Mouse (Mus musculus) heart, embryonic 11.5 days (tissue): Measurements from ENCODE around the gene Gm20388. TPM values are rescaled to one million over a fixed set of nuclear protein-coding genes. Genes with fewer than 3 reads are reported as not detected.
A peak's percentile ranks its signal among the peaks of the same experiment; 100 is the strongest.

Source experiments
- ATAC-seq: fragments of 200-750 bp; cut with Nextera tagmentation; replicated peaks from 2 replicates; pipeline ENCODE4 v1.8.0; 2017; ENCODE audit warnings: moderate library complexity; ENCODE audit not compliant: insufficient number of reproducible peaks, low FRiP score, low TSS enrichment
- H3K27ac ChIP-seq: fragments of 300-500 bp; sonication (generic); 2 replicates; pipeline ENCODE4 v1.5.1; 2014; ENCODE audit warnings: mild to moderate bottlenecking, low read depth, low read length
- H3K27me3 ChIP-seq: fragments of 300-500 bp; sonication (generic); 2 replicates; pipeline ENCODE4 v1.6.1; 2014; ENCODE audit warnings: mild to moderate bottlenecking, low read length, mixed read lengths; ENCODE audit not compliant: control insufficient read depth, insufficient read depth
- H3K36me3 ChIP-seq: fragments of 300-500 bp; sonication (generic); 2 replicates; pipeline ENCODE4 v1.6.1; 2014; ENCODE audit warnings: mild to moderate bottlenecking, low read length, moderate library complexity, mixed read lengths; ENCODE audit not compliant: control insufficient read depth, insufficient read depth
- H3K4me1 ChIP-seq: fragments of 300-500 bp; sonication (generic); 2 replicates; pipeline ENCODE4 v1.6.1; 2014; ENCODE audit warnings: low read length; ENCODE audit not compliant: control insufficient read depth, insufficient read depth
- H3K4me2 ChIP-seq: fragments of 300-500 bp; sonication (generic); 2 replicates; pipeline ENCODE4 v1.6.1; 2014; ENCODE audit warnings: mild to moderate bottlenecking, moderate library complexity
- H3K4me3 ChIP-seq: fragments of 300-500 bp; sonication (generic); 2 replicates; pipeline ENCODE4 v1.5.1; 2014; ENCODE audit warnings: low read depth, low read length
- H3K9ac ChIP-seq: fragments of 300-500 bp; sonication (generic); 2 replicates; pipeline ENCODE4 v1.6.1; 2014; ENCODE audit warnings: mild to moderate bottlenecking, low read depth, low read length, moderate library complexity
- H3K9me3 ChIP-seq: fragments of 300-500 bp; sonication (generic); replicated peaks from 2 replicates; pipeline ENCODE4 v1.6.1; 2016; ENCODE audit warnings: low read length; ENCODE audit not compliant: control insufficient read depth
- WGBS: fragments of 180-500 bp; shearing (Covaris S2); extraction: QIAGEN DNeasy Blood & Tissue Kit; methylation state at CpG from one replicate; pipeline ENCODE4 v1.1.7; 2014; ENCODE audit not compliant: insufficient replicate concordance; 5-methylcytosine and 5-hydroxymethylcytosine counted together
- polyA plus RNA-seq: library from polyadenylated mRNA; unstranded; fragments of >200 nt; fragmentation: Nextera tagmentation; extraction: Ambion mirVana; gene quantifications from 2 replicates; pipeline ENCODE4 v1.2.1, GENCODE M21; 2014

Gene Gm20388
- polyA plus RNA-seq, 1 experiment from 2014 or later = 6.4 TPM

DNA sequence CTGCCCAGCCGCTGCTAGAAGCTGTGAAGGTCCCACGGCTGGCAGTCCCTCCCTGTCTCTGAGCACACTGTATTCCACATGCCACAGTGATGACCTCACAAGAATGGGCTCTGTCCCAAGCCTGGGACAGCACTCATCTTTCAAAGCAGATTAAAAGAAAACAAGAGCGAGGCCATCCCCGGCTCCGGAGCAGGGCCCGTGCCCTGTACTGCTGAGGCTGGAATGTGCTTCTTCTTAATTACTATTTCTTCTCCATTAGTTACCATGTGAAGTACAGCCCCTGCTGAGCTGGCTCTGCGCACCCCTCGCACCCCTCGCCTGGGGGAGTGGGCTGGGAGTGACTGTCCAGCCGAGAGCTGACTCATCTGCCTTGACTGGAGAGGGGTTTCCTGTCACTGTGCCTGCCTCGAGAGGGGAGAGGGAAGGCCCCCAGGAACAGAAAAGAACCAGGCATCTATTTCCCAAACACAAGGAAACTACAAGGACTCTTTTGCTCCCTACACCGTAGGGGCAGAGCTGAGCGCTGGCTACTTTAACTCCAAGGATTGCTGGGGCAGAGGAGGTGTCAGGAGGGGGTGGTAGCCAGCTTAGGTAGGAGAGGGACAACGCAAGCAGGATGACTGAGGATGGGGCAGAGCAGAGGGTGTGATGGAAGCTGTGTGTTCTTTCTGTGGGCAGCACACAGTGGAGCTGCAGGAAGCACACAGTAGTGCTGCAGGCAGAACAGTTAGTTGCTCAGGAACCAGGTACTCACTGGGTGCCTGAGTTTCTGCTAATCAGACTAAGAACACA is 1331.3 kb downstream of the Gm20388 start:
- peaks cover 32% of the 10 kb centered on the region for H3K4me1 ChIP-seq
- H3K4me2 ChIP-seq = peak overlapping the region; percentile 48
- no peaks in the 10 kb centered on the region for H3K36me3 ChIP-seq
- H3K27me3 ChIP-seq = no peaks in the 10 kb centered on the region
- WGBS = 13% methylated on average over 14 of the region's 14 CpGs
- H3K27ac ChIP-seq = peak overlapping the region; percentile 30
- H3K9ac ChIP-seq = 0 out of 2 replicates have a peak overlapping the region, but pooled peaks have one; percentile 44
- ATAC-seq = peak; percentile 60
- no peaks in the 10 kb centered on the region for H3K9me3 ChIP-seq
- no peak overlapping the region for H3K4me3 ChIP-seq

- H3K36me3 ChIP-seq = no peaks in the 10 kb centered on the region
- H3K27ac ChIP-seq = 0 out of 2 replicates have a peak overlapping the region, but pooled peaks have one; percentile 30
- no peak overlapping the region for H3K4me2 ChIP-seq
- no peak overlapping the region for H3K9ac ChIP-seq
- WGBS = 31% methylated on average over 13 of the region's 13 CpGs
- H3K4me3 ChIP-seq = no peak overlapping the region
- H3K27me3 ChIP-seq = no peaks in the 10 kb centered on the region
- peaks cover 32% of the 10 kb centered on the region for H3K4me1 ChIP-seq
- ATAC-seq = no peak
- no peaks in the 10 kb centered on the region for H3K9me3 ChIP-seq
Observed at GRCm38 (mm10) chr8:121242671-121243070, 1332.0 kb downstream of the Gm20388 start.

GRCm38 (mm10) chr8:121248823-121249222 is 1338.2 kb downstream of the Gm20388 start:
- no peak overlapping the region for H3K9ac ChIP-seq
- peaks cover 3% of the 10 kb centered on the region for H3K4me1 ChIP-seq
- ATAC-seq = 0 out of 2 replicates have a peak, but pooled peaks have one; percentile 37

DNA sequence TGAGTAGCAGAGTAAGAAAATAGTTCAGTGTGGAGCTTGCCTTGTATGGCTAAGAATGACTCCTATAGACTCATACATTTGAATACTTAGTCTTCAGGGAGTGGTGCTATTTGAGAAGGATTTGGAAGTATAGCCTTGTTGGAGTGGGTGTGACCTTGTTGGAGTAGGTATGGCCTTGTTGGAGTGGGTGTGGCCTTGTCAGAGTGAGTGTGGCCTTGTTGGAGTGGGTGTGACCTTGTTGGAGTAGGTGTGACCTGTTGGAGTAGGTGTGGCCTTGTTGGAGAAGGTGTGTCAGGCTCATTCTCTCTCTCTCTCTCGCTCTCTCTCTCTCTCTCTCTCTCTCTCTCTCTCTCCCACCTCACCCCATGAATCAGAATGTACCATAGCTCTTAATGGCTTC is 1338.8 kb downstream of the Gm20388 start:
- Histone ChIP-seq H3K4me1 (peaks cover 3% of the 10 kb centered on the region), H3K36me3 (no peaks in the 10 kb centered on the region), H3K9ac (no peak overlapping the region), H3K4me3 (no peak overlapping the region), H3K27ac (no peak overlapping the region), H3K27me3 (peaks cover 23% of the 10 kb centered on the region), H3K4me2 (no peak overlapping the region), H3K9me3 (no peaks in the 10 kb centered on the region)
- no peak for ATAC-seq
- 100% methylated on average over 1 of the region's 1 CpGs for WGBS

More at GRCm38 (mm10) chr8:121248823-121249222, 1338.2 kb downstream of the Gm20388 start:
- no peak overlapping the region for H3K4me2 ChIP-seq
- H3K36me3 ChIP-seq = no peaks in the 10 kb centered on the region
- peaks cover 21% of the 10 kb centered on the region; the same call in 1 of the 2 replicates for H3K27me3 ChIP-seq
- no peaks in the 10 kb centered on the region for H3K9me3 ChIP-seq
- H3K4me3 ChIP-seq = no peak overlapping the region
- 58% methylated on average over 7 of the region's 7 CpGs for WGBS
- no peak overlapping the region for H3K27ac ChIP-seq

- H3K9me3 ChIP-seq = no peaks in the 10 kb centered on the region
- peaks cover 27% of the 10 kb centered on the region for H3K27me3 ChIP-seq
- H3K36me3 ChIP-seq = no peaks in the 10 kb centered on the region
- H3K4me3 ChIP-seq = no peak overlapping the region
- no peak overlapping the region for H3K4me2 ChIP-seq
- 39% methylated on average over 11 of the region's 11 CpGs for WGBS
- no peak for ATAC-seq
- H3K27ac ChIP-seq = no peak overlapping the region
- no peak overlapping the region for H3K9ac ChIP-seq
- H3K4me1 ChIP-seq = peaks cover 9% of the 10 kb centered on the region
Observed at GRCm38 (mm10) chr8:121251089-121251488, 1340.4 kb downstream of the Gm20388 start.

- H3K27me3 ChIP-seq = peaks cover 27% of the 10 kb centered on the region
- no peaks in the 10 kb centered on the region for H3K36me3 ChIP-seq
- ATAC-seq = no peak
- no peak overlapping the region for H3K27ac ChIP-seq
- H3K9me3 ChIP-seq = no peaks in the 10 kb centered on the region
- WGBS = 21% methylated on average over 14 of the region's 14 CpGs
- H3K4me3 ChIP-seq = no peak overlapping the region
- H3K4me1 ChIP-seq = peaks cover 20% of the 10 kb centered on the region
- H3K4me2 ChIP-seq = no peak overlapping the region
- no peak overlapping the region for H3K9ac ChIP-seq
Observed at GRCm38 (mm10) chr8:121255727-121256265, 1345.2 kb downstream of the Gm20388 start.

DNA sequence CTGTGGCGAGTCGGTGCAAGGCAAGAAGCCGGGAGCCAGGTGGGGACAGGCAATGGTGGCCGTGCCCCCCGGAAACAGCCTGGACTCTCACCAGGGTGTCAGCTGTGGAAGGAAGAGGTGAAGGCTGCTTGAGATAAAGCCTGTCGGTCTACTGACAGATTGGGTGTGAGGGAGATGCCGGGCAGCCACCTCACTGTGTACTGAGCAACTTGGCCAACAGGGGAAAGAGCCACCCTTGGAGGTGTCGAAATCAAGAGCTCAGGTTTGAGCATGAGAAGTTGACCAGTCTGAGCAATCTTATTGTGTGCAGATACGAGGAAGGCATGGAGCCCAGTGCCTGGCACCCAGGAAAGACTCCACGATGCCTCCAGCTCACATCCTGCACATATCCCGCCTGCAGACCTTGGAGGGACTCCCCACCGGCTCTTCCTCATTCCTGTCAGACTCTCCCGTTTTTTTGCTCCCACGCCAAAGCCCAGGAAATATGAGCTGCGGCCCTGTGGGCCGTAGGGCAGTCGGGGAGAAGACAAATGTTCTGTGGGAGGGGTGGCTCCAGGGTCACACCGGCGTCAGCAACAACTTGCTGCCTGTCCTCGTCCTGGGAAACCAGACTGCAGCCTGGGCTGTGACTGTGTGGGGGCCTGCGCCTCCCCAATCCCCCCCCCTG is 1347.6 kb downstream of the Gm20388 start:
- H3K9ac ChIP-seq = no peak overlapping the region

GRCm38 (mm10) chr8:121262728-121263389 is 1352.2 kb downstream of the Gm20388 start:
- Histone ChIP-seq H3K9me3 (no peaks in the 10 kb centered on the region), H3K27ac (peak overlapping the region; percentile 89), H3K9ac (0 out of 2 replicates have a peak overlapping the region, but pooled peaks have one; percentile 3), H3K4me2 (peak overlapping the region; percentile 34), H3K4me1 (peaks cover 33% of the 10 kb centered on the region), H3K4me3 (no peak overlapping the region), H3K36me3 (no peaks in the 10 kb centered on the region), H3K27me3 (no peaks in the 10 kb centered on the region)
- ATAC-seq = peak; percentile 70
- WGBS = 34% methylated on average over 21 of the region's 21 CpGs

More for the DNA sequence above, 1347.6 kb downstream of the Gm20388 start:
- H3K27ac ChIP-seq = no peak overlapping the region
- peak overlapping the region; percentile 36; the same call in 1 of the 2 replicates for H3K4me2 ChIP-seq
- no peaks in the 10 kb centered on the region for H3K9me3 ChIP-seq
- peaks cover 32% of the 10 kb centered on the region for H3K4me1 ChIP-seq
- 10% methylated on average over 21 of the region's 21 CpGs for WGBS
- no peak for ATAC-seq
- H3K27me3 ChIP-seq = peaks cover 11% of the 10 kb centered on the region
- no peak overlapping the region for H3K4me3 ChIP-seq
- H3K36me3 ChIP-seq = no peaks in the 10 kb centered on the region
